Mouse (Mus musculus): ENCODE measurements around the gene Dll3. TPM values are rescaled to one million over a fixed set of nuclear protein-coding genes. Genes with fewer than 3 reads are reported as not detected.
"Not testable (repeated sequence)": the region's sequence is repeated elsewhere in the genome, so short reads cannot be mapped to it uniquely, and the experiment has no call there.

Gene Dll3
- polyA plus RNA-seq, 1 experiment from 2014 or later, result 0.14 TPM

- Histone ChIP-seq H3K4me3 (ENCODE audit: control insufficient read depth in 1 of 2, insufficient read depth in 1 of 2, low read depth in 1 of 2, low read length in 2 of 2) (no peak overlapping the region), H3K4me1 (ENCODE audit: control insufficient read depth in 2 of 2, insufficient read depth in 2 of 2, low read length in 2 of 2) (peaks cover 5 to 9% of the 10 kb centered on the region in 2 experiments)
- WGBS, result 87% methylated on average over 13 of the region's 13 CpGs
Measured at GRCm38 (mm10) chr7:28265391-28265790, 36.6 kb downstream of the Dll3 start.

GRCm38 (mm10) chr7:28263786-28264185 lies 38.3 kb downstream of the Dll3 start:
- Histone ChIP-seq H3K4me2 (ENCODE audit: low read length) (no peak overlapping the region), H3K4me3 (ENCODE audit: control insufficient read depth in 1 of 2, insufficient read depth in 1 of 2, low read depth in 1 of 2, low read length in 2 of 2) (no peak overlapping the region), H3K27ac (replicated peaks in 1 of 2; ENCODE audit: control insufficient read depth in 1 of 2, insufficient read depth in 1 of 2, low read depth in 2 of 2, low read length in 2 of 2) (no peak overlapping the region), H3K9ac (ENCODE audit: low read length) (no peak overlapping the region), H3K4me1 (ENCODE audit: control insufficient read depth in 2 of 2, insufficient read depth in 2 of 2, low read length in 2 of 2) (peaks cover 4 to 5% of the 10 kb centered on the region in 2 experiments), H3K9me3 (ENCODE audit: control insufficient read depth, low read length) (no peaks in the 10 kb centered on the region), H3K36me3 (ENCODE audit: control insufficient read depth, insufficient read depth, low read length) (no peaks in the 10 kb centered on the region), H3K27me3 (ENCODE audit: control insufficient read depth, insufficient read depth, low read length) (no peaks in the 10 kb centered on the region)
- 4% methylated on average over 15 of the region's 15 CpGs for WGBS
- no peak; the same call in 1 of the 2 replicates for ATAC-seq (ENCODE audit: insufficient number of reproducible peaks, insufficient read depth, low FRiP score, low read depth)

More at GRCm38 (mm10) chr7:28265391-28265790, 36.6 kb downstream of the Dll3 start:
- no peaks in the 10 kb centered on the region for H3K27me3 ChIP-seq (ENCODE audit: control insufficient read depth, insufficient read depth, low read length)
- H3K9ac ChIP-seq (ENCODE audit: low read length), result no peak overlapping the region
- no peaks in the 10 kb centered on the region for H3K36me3 ChIP-seq (ENCODE audit: control insufficient read depth, insufficient read depth, low read length)
- no peak overlapping the region for H3K27ac ChIP-seq (replicated peaks in 1 of 2; ENCODE audit: control insufficient read depth in 1 of 2, insufficient read depth in 1 of 2, low read depth in 2 of 2, low read length in 2 of 2)
- no peak overlapping the region for H3K4me2 ChIP-seq (ENCODE audit: low read length)
- no peaks in the 10 kb centered on the region for H3K9me3 ChIP-seq (ENCODE audit: control insufficient read depth, low read length)
- ATAC-seq (ENCODE audit: insufficient number of reproducible peaks, insufficient read depth, low FRiP score, low read depth), result no peak

- Histone ChIP-seq H3K4me3 (ENCODE audit: control insufficient read depth in 1 of 2, insufficient read depth in 1 of 2, low read depth in 1 of 2, low read length in 2 of 2) (no peak overlapping the region), H3K4me1 (ENCODE audit: control insufficient read depth in 2 of 2, insufficient read depth in 2 of 2, low read length in 2 of 2) (no peaks in the 10 kb centered on the region), H3K4me2 (ENCODE audit: low read length) (no peak overlapping the region), H3K36me3 (ENCODE audit: control insufficient read depth, insufficient read depth, low read length) (no peaks in the 10 kb centered on the region), H3K27ac (replicated peaks in 1 of 2; ENCODE audit: control insufficient read depth in 1 of 2, insufficient read depth in 1 of 2, low read depth in 2 of 2, low read length in 2 of 2) (no peak overlapping the region), H3K9me3 (ENCODE audit: control insufficient read depth, low read length) (no peaks in the 10 kb centered on the region), H3K27me3 (ENCODE audit: control insufficient read depth, insufficient read depth, low read length) (no peaks in the 10 kb centered on the region), H3K9ac (ENCODE audit: low read length) (no peak overlapping the region)
- no peak for ATAC-seq (ENCODE audit: insufficient number of reproducible peaks, insufficient read depth, low FRiP score, low read depth)
- WGBS, result 56% methylated on average over 5 of the region's 5 CpGs
Measured at GRCm38 (mm10) chr7:28262861-28263260, 39.2 kb downstream of the Dll3 start.

GRCm38 (mm10) chr7:28255476-28255875 lies 46.6 kb downstream of the Dll3 start:
- Histone ChIP-seq H3K4me1 (ENCODE audit: control insufficient read depth in 2 of 2, insufficient read depth in 2 of 2, low read length in 2 of 2) (no peaks in the 10 kb centered on the region), H3K9me3 (ENCODE audit: control insufficient read depth, low read length) (peaks cover 5% of the 10 kb centered on the region), H3K4me2 (ENCODE audit: low read length) (no peak overlapping the region), H3K27me3 (ENCODE audit: control insufficient read depth, insufficient read depth, low read length) (no peaks in the 10 kb centered on the region), H3K9ac (ENCODE audit: low read length) (no peak overlapping the region), H3K36me3 (ENCODE audit: control insufficient read depth, insufficient read depth, low read length) (no peaks in the 10 kb centered on the region), H3K4me3 (ENCODE audit: control insufficient read depth in 1 of 2, insufficient read depth in 1 of 2, low read depth in 1 of 2, low read length in 2 of 2) (no peak overlapping the region), H3K27ac (replicated peaks in 1 of 2; ENCODE audit: control insufficient read depth in 1 of 2, insufficient read depth in 1 of 2, low read depth in 2 of 2, low read length in 2 of 2) (no peak overlapping the region)
- 81% methylated on average over 6 of the region's 6 CpGs for WGBS
- ATAC-seq (ENCODE audit: insufficient number of reproducible peaks, insufficient read depth, low FRiP score, low read depth), result no peak

GRCm38 (mm10) chr7:28254591-28254990 lies 47.4 kb downstream of the Dll3 start:
- no peak overlapping the region for H3K9ac ChIP-seq (ENCODE audit: low read length)
- H3K27me3 ChIP-seq (ENCODE audit: control insufficient read depth, insufficient read depth, low read length), result no peaks in the 10 kb centered on the region
- peaks cover 5% of the 10 kb centered on the region for H3K9me3 ChIP-seq (ENCODE audit: control insufficient read depth, low read length)
- no peak overlapping the region for H3K27ac ChIP-seq (replicated peaks in 1 of 2; ENCODE audit: control insufficient read depth in 1 of 2, insufficient read depth in 1 of 2, low read depth in 2 of 2, low read length in 2 of 2)
- no peaks in the 10 kb centered on the region for H3K36me3 ChIP-seq (ENCODE audit: control insufficient read depth, insufficient read depth, low read length)
- H3K4me1 ChIP-seq (ENCODE audit: control insufficient read depth in 2 of 2, insufficient read depth in 2 of 2, low read length in 2 of 2), result no peaks in the 10 kb centered on the region
- H3K4me3 ChIP-seq (ENCODE audit: control insufficient read depth in 1 of 2, insufficient read depth in 1 of 2, low read depth in 1 of 2, low read length in 2 of 2), result no peak overlapping the region
- whole genome bisulfite sequencing, result 79% methylated on average over 6 of the region's 6 CpGs
- ATAC-seq (ENCODE audit: insufficient number of reproducible peaks, insufficient read depth, low FRiP score, low read depth), result no peak
- no peak overlapping the region for H3K4me2 ChIP-seq (ENCODE audit: low read length)

- 88% methylated on average over 17 of the region's 17 CpGs for WGBS
- Histone ChIP-seq H3K27ac (replicated peaks in 1 of 2; ENCODE audit: control insufficient read depth in 1 of 2, insufficient read depth in 1 of 2, low read depth in 2 of 2, low read length in 2 of 2) (no peak overlapping the region), H3K9me3 (ENCODE audit: control insufficient read depth, low read length) (peaks cover 5% of the 10 kb centered on the region), H3K9ac (ENCODE audit: low read length) (no peak overlapping the region), H3K4me1 (ENCODE audit: control insufficient read depth in 2 of 2, insufficient read depth in 2 of 2, low read length in 2 of 2) (no peaks in the 10 kb centered on the region), H3K4me3 (ENCODE audit: control insufficient read depth in 1 of 2, insufficient read depth in 1 of 2, low read depth in 1 of 2, low read length in 2 of 2) (no peak overlapping the region), H3K27me3 (ENCODE audit: control insufficient read depth, insufficient read depth, low read length) (no peaks in the 10 kb centered on the region), H3K4me2 (ENCODE audit: low read length) (no peak overlapping the region), H3K36me3 (ENCODE audit: control insufficient read depth, insufficient read depth, low read length) (no peaks in the 10 kb centered on the region)
- ATAC-seq (ENCODE audit: insufficient number of reproducible peaks, insufficient read depth, low FRiP score, low read depth), result no peak
Measured at GRCm38 (mm10) chr7:28251976-28252375, 50.1 kb downstream of the Dll3 start.

GRCm38 (mm10) chr7:28248957-28249356 lies 53.1 kb downstream of the Dll3 start:
- Histone ChIP-seq H3K27me3 (ENCODE audit: control insufficient read depth, insufficient read depth, low read length) (no peaks in the 10 kb centered on the region), H3K36me3 (ENCODE audit: control insufficient read depth, insufficient read depth, low read length) (no peaks in the 10 kb centered on the region)
- WGBS, result 82% methylated on average over 3 of the region's 3 CpGs

GRCm38 (mm10) chr7:28243943-28244342 lies 58.1 kb downstream of the Dll3 start:
- H3K4me2 ChIP-seq (ENCODE audit: low read length); H3K4me1 ChIP-seq (ENCODE audit: control insufficient read depth in 2 of 2, insufficient read depth in 2 of 2, low read length in 2 of 2); ATAC-seq (ENCODE audit: insufficient number of reproducible peaks, insufficient read depth, low FRiP score, low read depth); H3K4me3 ChIP-seq (ENCODE audit: control insufficient read depth in 1 of 2, insufficient read depth in 1 of 2, low read depth in 1 of 2, low read length in 2 of 2); H3K9me3 ChIP-seq (ENCODE audit: control insufficient read depth, low read length); H3K27me3 ChIP-seq (ENCODE audit: control insufficient read depth, insufficient read depth, low read length); H3K36me3 ChIP-seq (ENCODE audit: control insufficient read depth, insufficient read depth, low read length); H3K9ac ChIP-seq (ENCODE audit: low read length); H3K27ac ChIP-seq (replicated peaks in 1 of 2; ENCODE audit: control insufficient read depth in 1 of 2, insufficient read depth in 1 of 2, low read depth in 2 of 2, low read length in 2 of 2): not testable (repeated sequence)
- WGBS, result 70% methylated on average over 2 of the region's 2 CpGs

More at GRCm38 (mm10) chr7:28248957-28249356, 53.1 kb downstream of the Dll3 start:
- H3K4me1 ChIP-seq (ENCODE audit: control insufficient read depth in 2 of 2, insufficient read depth in 2 of 2, low read length in 2 of 2), result no peaks in the 10 kb centered on the region
- no peaks in the 10 kb centered on the region for H3K9me3 ChIP-seq (ENCODE audit: control insufficient read depth, low read length)
- no peak overlapping the region for H3K27ac ChIP-seq (replicated peaks in 1 of 2; ENCODE audit: control insufficient read depth in 1 of 2, insufficient read depth in 1 of 2, low read depth in 2 of 2, low read length in 2 of 2)
- no peak overlapping the region for H3K4me3 ChIP-seq (ENCODE audit: control insufficient read depth in 1 of 2, insufficient read depth in 1 of 2, low read depth in 1 of 2, low read length in 2 of 2)
- ATAC-seq (ENCODE audit: insufficient number of reproducible peaks, insufficient read depth, low FRiP score, low read depth), result no peak
- H3K4me2 ChIP-seq (ENCODE audit: low read length), result no peak overlapping the region
- no peak overlapping the region for H3K9ac ChIP-seq (ENCODE audit: low read length)

Measured in heart, embryonic 14.5 days (tissue).